Mouse (Mus musculus) small intestine, adult 2 months (tissue): ENCODE data around the gene Dab2ip. TPM values are rescaled to one million over a fixed set of nuclear protein-coding genes. Genes with fewer than 3 reads are reported as not detected.
A peak's percentile ranks its signal among the peaks of the same experiment; 100 is the strongest.

Source experiments
- H3K27ac ChIP-seq: fragments of 200-500 bp; 2 replicates; pipeline ENCODE4 v1.5.1; 2012; ENCODE audit warnings: low read depth, low read length, control low read depth, inconsistent platforms; ENCODE audit not compliant: insufficient read depth
- H3K27me3 ChIP-seq: fragments of 200-500 bp; 2 replicates; pipeline ENCODE4 v1.6.1; 2012; ENCODE audit warnings: mild to moderate bottlenecking, moderate library complexity, low read length, inconsistent platforms; ENCODE audit not compliant: control insufficient read depth, insufficient read depth
- H3K36me3 ChIP-seq: fragments of 200-500 bp; 2 replicates; pipeline ENCODE4 v1.6.1; 2012; ENCODE audit warnings: mild to moderate bottlenecking, low read length, control low read depth, inconsistent platforms; ENCODE audit not compliant: control insufficient read depth, insufficient read depth
- H3K4me1 ChIP-seq: fragments of 200-500 bp; 2 replicates; pipeline ENCODE4 v1.6.1; 2012; ENCODE audit warnings: low read length, inconsistent platforms, mixed read lengths; ENCODE audit not compliant: control insufficient read depth, insufficient read depth, insufficient read length
- H3K4me3 ChIP-seq: fragments of 200-500 bp; 2 replicates; pipeline ENCODE4 v1.5.1; 2012; ENCODE audit warnings: low read depth, mild to moderate bottlenecking, control low read depth, inconsistent platforms, low read length, moderate library complexity
- CTCF ChIP-seq: fragments of 200-500 bp; IDR thresholded peaks from 2 replicates; pipeline ENCODE4 v1.5.1; 2012; ENCODE audit warnings: low read depth, mild to moderate bottlenecking, control low read depth, inconsistent platforms, low read length, moderate library complexity, mixed read lengths; ENCODE audit not compliant: insufficient replicate concordance, insufficient read length; ENCODE audit errors: extremely low read depth
- POLR2A ChIP-seq: fragments of 200-500 bp; IDR thresholded peaks from 2 replicates; pipeline ENCODE4 v1.6.1; 2012; ENCODE audit warnings: low read depth, mild to moderate bottlenecking, control low read depth, inconsistent platforms, low read length, moderate library complexity
- WGBS: fragments of 180-500 bp; shearing (Covaris S2); methylation state at CpG from one replicate; pipeline ENCODE4 v1.1.7; 2018; 5-methylcytosine and 5-hydroxymethylcytosine counted together
- polyA plus RNA-seq: library from polyadenylated mRNA; depleted of rRNA; stranded (reverse); fragments of >200 nt; gene quantifications from 2 replicates; pipeline ENCODE4 v1.2.3, GENCODE M21; 2012

Dab2ip gene
- polyA plus RNA-seq, 1 experiment, result 140 TPM

GRCm38 (mm10) chr2:35669217-35669616, 111.2 kb downstream of the Dab2ip start:
- TF ChIP-seq POLR2A, result no peak
- WGBS, result 48% methylated on average over 4 of the region's 4 CpGs
- 0 out of 2 replicates have a peak, but pooled peaks cover 2% of the 10 kb centered on the region for H3K36me3 ChIP-seq
- H3K27ac ChIP-seq, result no peak overlapping the region
- no peaks in the 10 kb centered on the region for H3K27me3 ChIP-seq
- H3K4me1 ChIP-seq, result peaks cover 6% of the 10 kb centered on the region; the same call in 1 of the 2 replicates
- H3K4me3 ChIP-seq, result no peak overlapping the region

GRCm38 (mm10) chr2:35669748-35670147, 111.7 kb downstream of the Dab2ip start:
- TF ChIP-seq POLR2A (no peak), CTCF (no peak)
- Histone ChIP-seq H3K27me3 (no peaks in the 10 kb centered on the region), H3K27ac (no peak overlapping the region), H3K36me3 (0 out of 2 replicates have a peak, but pooled peaks cover 2% of the 10 kb centered on the region), H3K4me1 (peaks cover 6% of the 10 kb centered on the region), H3K4me3 (no peak overlapping the region)
- 56% methylated on average over 4 of the region's 4 CpGs for WGBS

- H3K4me1 ChIP-seq, result peaks cover 5% of the 10 kb centered on the region
- no peak overlapping the region; the same call in 1 of the 2 replicates for H3K27ac ChIP-seq
- H3K27me3 ChIP-seq, result no peaks in the 10 kb centered on the region
- 0 out of 2 replicates have a peak, but pooled peaks cover 2% of the 10 kb centered on the region for H3K36me3 ChIP-seq
- no peak overlapping the region for H3K4me3 ChIP-seq
- TF ChIP-seq POLR2A (no peak), CTCF (no peak)
- 88% methylated on average over 9 of the region's 9 CpGs for WGBS
Measured at GRCm38 (mm10) chr2:35670300-35670699, 112.2 kb downstream of the Dab2ip start.

- H3K36me3 ChIP-seq, result 0 out of 2 replicates have a peak, but pooled peaks cover 2% of the 10 kb centered on the region
- H3K4me3 ChIP-seq, result no peak overlapping the region
- peaks cover 23% of the 10 kb centered on the region for H3K4me1 ChIP-seq
- WGBS, result 62% methylated on average over 9 of the region's 9 CpGs
- H3K27ac ChIP-seq, result peak overlapping the region; percentile 40
- no peaks in the 10 kb centered on the region for H3K27me3 ChIP-seq
- TF ChIP-seq POLR2A (no peak), CTCF (no peak)
Measured at GRCm38 (mm10) chr2:35671980-35672910, 114.2 kb downstream of the Dab2ip start.

DNA sequence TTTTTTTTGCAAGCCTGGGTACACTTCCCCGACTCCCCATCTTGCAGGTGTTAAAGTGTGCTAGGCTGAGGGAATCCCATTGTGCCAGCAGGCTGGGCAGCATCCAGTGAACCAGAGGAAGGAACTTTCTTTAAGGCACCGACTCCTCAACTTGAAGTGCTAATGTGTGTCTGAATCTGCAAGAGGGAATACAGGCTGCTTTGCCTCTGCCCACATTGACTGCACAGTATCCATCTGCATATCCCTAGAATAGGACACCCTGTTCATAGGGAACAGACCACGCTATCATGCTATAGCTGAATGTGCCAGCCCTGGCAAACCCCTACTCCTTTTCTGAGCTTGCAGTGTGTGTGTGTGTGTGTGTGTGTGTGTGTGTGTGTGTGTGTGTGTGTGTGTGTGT, 115.1 kb downstream of the Dab2ip start:
- Histone ChIP-seq H3K27me3 (no peaks in the 10 kb centered on the region), H3K36me3 (0 out of 2 replicates have a peak, but pooled peaks cover 2% of the 10 kb centered on the region), H3K27ac (no peak overlapping the region), H3K4me1 (peaks cover 32% of the 10 kb centered on the region), H3K4me3 (no peak overlapping the region)
- TF ChIP-seq CTCF (no peak), POLR2A (no peak)
- WGBS, result 82% methylated on average over 3 of the region's 3 CpGs

GRCm38 (mm10) chr2:35673986-35674385, 115.9 kb downstream of the Dab2ip start:
- Histone ChIP-seq H3K27ac (no peak overlapping the region), H3K4me1 (peaks cover 34% of the 10 kb centered on the region), H3K4me3 (no peak overlapping the region), H3K36me3 (0 out of 2 replicates have a peak, but pooled peaks cover 2% of the 10 kb centered on the region), H3K27me3 (no peaks in the 10 kb centered on the region)
- TF ChIP-seq CTCF, result no peak
- no peak for TF ChIP-seq POLR2A
- WGBS, result 44% methylated on average over 3 of the region's 3 CpGs

GRCm38 (mm10) chr2:35674431-35674830, 116.4 kb downstream of the Dab2ip start:
- H3K27ac ChIP-seq, result no peak overlapping the region
- WGBS, result 77% methylated on average over 5 of the region's 5 CpGs
- no peaks in the 10 kb centered on the region for H3K27me3 ChIP-seq
- H3K4me1 ChIP-seq, result peaks cover 34% of the 10 kb centered on the region
- TF ChIP-seq CTCF, result no peak
- no peak for TF ChIP-seq POLR2A
- H3K4me3 ChIP-seq, result no peak overlapping the region
- H3K36me3 ChIP-seq, result 0 out of 2 replicates have a peak, but pooled peaks cover 2% of the 10 kb centered on the region
